Mouse (Mus musculus) E14TG2a.4 (cell line): ENCODE data around the gene Klf12.

Experiments used
- H3K27me3 ChIP-seq: 2 replicates; pipeline ENCODE4 v1.6.1; 2014; ENCODE audit warnings: low read length, control low read depth; ENCODE audit not compliant: insufficient read depth
- H3K36me3 ChIP-seq: 2 replicates; pipeline ENCODE4 v1.6.1; 2014; ENCODE audit warnings: low read length, control low read depth; ENCODE audit not compliant: insufficient read depth
- H3K4me1 ChIP-seq: replicated peaks from 2 replicates; pipeline ENCODE4 v1.6.1; 2014; ENCODE audit warnings: low read depth, low read length, control low read depth
- H3K4me3 ChIP-seq: replicated peaks from 2 replicates; pipeline ENCODE4 v1.5.1; 2014; ENCODE audit warnings: mild to moderate bottlenecking, low read length
- H3K9me3 ChIP-seq: 2 replicates; pipeline ENCODE4 v1.6.1; 2014; ENCODE audit warnings: low read length, control low read depth
- CTCF ChIP-seq: conservative IDR thresholded peaks from 2 replicates; pipeline ENCODE4 v1.5.1; 2014; ENCODE audit warnings: low read length
- NANOG ChIP-seq: IDR thresholded peaks from 2 replicates; pipeline ENCODE4 v1.6.1; 2014; ENCODE audit warnings: borderline replicate concordance, low read length, mixed read lengths
- POU5F1 ChIP-seq: IDR thresholded peaks from 2 replicates; pipeline ENCODE4 v1.6.1; 2014; ENCODE audit warnings: low read length, borderline replicate concordance

Klf12 gene

DNA sequence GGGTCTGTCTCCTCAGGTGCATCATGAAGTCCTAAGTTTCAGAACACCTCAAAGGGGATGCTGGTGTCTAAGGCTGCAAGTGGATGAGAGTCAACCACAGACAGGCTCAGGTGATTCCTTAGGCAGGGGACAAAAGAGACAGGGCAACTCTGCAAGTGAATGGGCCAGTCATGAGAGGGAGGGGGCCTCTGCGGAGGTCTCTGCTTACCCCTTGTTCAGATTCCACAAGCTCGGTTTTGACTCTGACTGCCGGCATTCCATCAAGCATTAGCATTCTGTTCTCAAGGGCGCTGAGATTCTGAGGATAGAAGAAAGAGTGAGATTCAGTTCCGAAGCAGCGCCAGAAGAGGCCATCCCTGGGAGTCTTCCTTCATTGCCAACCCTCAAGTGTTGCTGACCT is 174.9 kb downstream of the Klf12 start:
- TF ChIP-seq CTCF (no peak), NANOG (peak; percentile 35; the same call in 1 of the 2 replicates)
- Histone ChIP-seq H3K9me3 (no peaks in the 10 kb centered on the region), H3K4me1 (peaks cover 77% of the 10 kb centered on the region), H3K36me3 (peaks cover 11% of the 10 kb centered on the region; the same call in 1 of the 2 replicates), H3K4me3 (no peak overlapping the region), H3K27me3 (0 out of 2 replicates have a peak, but pooled peaks cover 3% of the 10 kb centered on the region)

DNA sequence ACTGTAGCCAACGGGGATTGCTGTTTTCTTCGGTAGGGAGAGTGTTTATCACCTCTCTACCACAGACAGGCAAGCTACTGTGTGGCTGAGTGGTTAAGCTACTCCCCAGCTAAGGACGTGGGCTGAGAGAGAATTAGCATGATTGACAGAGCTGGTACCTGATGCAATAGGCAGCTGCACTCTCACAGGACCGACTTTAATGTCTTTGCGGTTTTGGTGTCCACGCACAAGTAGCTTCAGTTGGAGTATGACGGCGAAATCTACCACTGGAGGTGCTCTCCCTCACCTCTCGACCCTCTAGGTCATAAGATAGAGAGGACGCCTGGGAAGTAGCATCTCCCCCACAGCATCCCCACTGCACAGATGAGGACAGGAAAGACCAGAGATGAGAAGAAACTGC is 178.9 kb downstream of the Klf12 start:
- peaks cover 45% of the 10 kb centered on the region for H3K4me1 ChIP-seq
- H3K27me3 ChIP-seq, result 0 out of 2 replicates have a peak, but pooled peaks cover 3% of the 10 kb centered on the region
- peaks cover 17% of the 10 kb centered on the region; the same call in 1 of the 2 replicates for H3K36me3 ChIP-seq
- 0 out of 2 replicates have a peak overlapping the region, but pooled peaks have one; percentile 14 for H3K4me3 ChIP-seq
- no peaks in the 10 kb centered on the region for H3K9me3 ChIP-seq
- no peak for TF ChIP-seq NANOG

DNA sequence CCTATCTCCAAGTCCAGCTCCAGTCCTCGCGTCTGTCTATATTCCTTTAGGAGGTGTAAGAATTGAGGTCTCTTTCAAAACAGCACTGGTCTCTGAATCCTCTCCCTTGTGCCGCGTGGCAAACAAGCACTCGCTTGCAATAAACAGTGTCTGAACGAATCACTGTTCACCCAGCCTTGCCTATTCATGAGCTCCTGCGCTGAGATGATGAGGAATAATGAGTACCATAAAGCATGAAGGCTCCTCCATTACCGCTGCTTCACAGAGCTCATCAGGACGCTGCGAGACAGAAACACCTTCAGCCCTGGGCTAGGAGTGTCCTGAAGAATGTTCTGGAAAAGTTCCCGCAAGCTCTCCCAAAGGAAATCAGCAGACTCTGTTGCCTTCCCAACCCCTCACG is 179.7 kb downstream of the Klf12 start:
- Histone ChIP-seq H3K36me3 (peaks cover 17% of the 10 kb centered on the region; the same call in 1 of the 2 replicates), H3K4me3 (no peak overlapping the region), H3K4me1 (peaks cover 37% of the 10 kb centered on the region), H3K9me3 (no peaks in the 10 kb centered on the region), H3K27me3 (0 out of 2 replicates have a peak, but pooled peaks cover 3% of the 10 kb centered on the region)
- TF ChIP-seq CTCF (no peak), NANOG (no peak), POU5F1 (no peak)

DNA sequence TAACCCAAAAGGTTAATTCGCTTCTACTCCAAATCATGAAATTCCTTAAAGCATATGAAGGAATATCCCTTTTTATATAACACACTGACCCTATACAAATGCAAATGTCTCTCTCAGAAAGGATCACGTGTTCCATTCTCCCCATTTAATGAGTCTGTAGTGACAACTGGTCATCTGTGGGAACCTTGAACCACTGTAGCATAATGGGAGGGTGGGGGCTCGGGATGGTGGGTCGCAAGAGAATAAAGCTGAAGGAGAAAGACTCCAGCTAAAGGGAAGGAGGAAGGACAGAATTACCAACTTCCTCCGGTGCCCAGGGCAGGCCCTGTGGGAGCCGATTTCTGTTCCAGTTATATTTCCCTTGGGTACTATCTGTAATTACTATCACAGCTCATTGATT is 180.7 kb downstream of the Klf12 start:
- Histone ChIP-seq H3K27me3 (0 out of 2 replicates have a peak, but pooled peaks cover 3% of the 10 kb centered on the region), H3K4me3 (no peak overlapping the region), H3K36me3 (peaks cover 17% of the 10 kb centered on the region; the same call in 1 of the 2 replicates), H3K9me3 (no peaks in the 10 kb centered on the region), H3K4me1 (peaks cover 27% of the 10 kb centered on the region)
- TF ChIP-seq POU5F1 (no peak), NANOG (no peak), CTCF (no peak)

DNA sequence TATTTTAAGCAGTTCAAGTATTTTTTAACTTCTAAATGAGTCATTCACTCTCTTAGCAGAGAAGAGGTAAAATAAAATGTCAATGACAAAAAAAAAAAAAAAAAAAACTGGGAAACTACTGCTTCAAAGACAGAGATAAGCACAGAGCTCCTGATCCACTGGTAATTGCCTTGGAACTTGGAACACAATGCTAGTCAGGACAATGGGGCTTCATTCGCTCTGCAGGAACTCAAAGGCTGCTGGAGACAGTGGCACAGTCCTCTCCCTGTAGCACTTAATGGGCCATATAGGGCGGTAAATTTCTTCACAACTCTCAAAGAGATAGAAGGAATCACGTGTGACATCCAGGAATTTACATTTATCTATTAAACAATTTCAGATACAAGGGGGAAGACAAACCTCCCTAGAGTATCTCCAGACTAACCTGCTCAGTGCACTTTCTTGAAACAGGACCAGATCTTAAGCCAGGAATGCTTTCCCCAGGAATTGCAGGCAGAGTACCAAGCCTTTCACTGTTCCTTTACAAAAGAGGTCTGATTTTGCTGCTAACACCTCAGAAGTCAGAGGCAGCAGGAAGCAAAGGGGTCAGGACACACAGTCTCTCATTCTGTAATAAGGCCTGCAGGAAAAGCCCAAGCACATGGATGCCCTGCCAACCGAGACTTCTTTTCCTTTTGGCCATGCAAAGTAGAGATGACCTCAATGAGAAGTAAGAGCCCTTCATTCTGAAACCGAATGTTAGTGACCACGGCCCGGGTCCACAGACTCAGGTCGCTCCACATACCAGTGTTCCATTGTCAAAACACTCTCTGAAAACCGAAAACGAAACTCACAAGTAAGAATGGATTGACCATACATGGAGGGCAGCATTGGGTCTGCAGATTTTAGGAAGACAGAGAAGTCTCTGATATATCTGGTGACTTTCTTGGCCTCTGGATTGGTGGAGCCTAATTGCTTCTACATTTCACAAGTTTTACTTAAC is 187.0 kb downstream of the Klf12 start:
- Histone ChIP-seq H3K9me3 (no peaks in the 10 kb centered on the region), H3K4me1 (peaks cover 17% of the 10 kb centered on the region), H3K36me3 (no peaks in the 10 kb centered on the region; the same call in 1 of the 2 replicates), H3K4me3 (no peak overlapping the region), H3K27me3 (no peaks in the 10 kb centered on the region)
- no peak for TF ChIP-seq CTCF
- TF ChIP-seq NANOG, result no peak
- no peak for TF ChIP-seq POU5F1

DNA sequence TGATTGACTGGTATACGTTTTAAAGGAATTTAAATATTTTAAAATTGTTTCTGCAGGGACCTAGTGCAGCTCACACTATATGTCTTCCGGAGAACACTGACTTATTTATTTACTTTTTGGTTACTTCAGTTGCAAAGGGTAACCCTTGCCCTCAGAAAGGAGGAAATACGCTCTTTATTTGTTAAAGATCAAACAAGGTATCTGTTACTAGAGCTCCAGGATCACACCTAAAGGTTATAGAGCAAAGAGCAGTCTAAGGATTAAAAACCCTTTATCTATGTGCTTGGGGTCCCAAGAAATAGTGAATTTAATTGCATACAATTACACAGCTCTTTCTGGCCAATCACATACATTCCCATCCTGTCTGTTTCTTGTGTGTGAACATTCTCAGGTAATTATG is 188.7 kb downstream of the Klf12 start:
- Histone ChIP-seq H3K4me3 (no peak overlapping the region), H3K4me1 (peaks cover 17% of the 10 kb centered on the region), H3K36me3 (no peaks in the 10 kb centered on the region; the same call in 1 of the 2 replicates), H3K9me3 (no peaks in the 10 kb centered on the region), H3K27me3 (no peaks in the 10 kb centered on the region)
- TF ChIP-seq NANOG, result no peak
- no peak for TF ChIP-seq POU5F1
- no peak for TF ChIP-seq CTCF

DNA sequence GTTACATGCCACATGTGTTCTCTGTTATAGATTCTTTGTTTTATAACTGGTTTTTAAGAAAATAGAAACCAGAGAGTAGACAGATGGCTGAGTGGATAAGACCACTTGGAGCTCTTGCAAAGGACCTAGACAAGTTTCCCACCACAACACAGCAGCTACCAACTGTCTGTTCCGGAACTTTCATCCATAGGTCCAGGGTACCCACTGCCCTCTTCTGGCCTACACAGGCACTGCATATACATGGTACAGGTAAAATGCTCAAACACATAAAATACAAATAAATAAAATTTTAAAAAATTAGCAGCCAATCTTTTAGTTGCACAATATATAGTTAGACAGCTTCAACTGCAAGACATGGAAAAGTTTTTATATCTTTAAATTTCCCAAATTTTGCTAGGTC is 194.0 kb downstream of the Klf12 start:
- Histone ChIP-seq H3K27me3 (no peaks in the 10 kb centered on the region), H3K4me3 (no peak overlapping the region), H3K36me3 (no peaks in the 10 kb centered on the region), H3K4me1 (no peaks in the 10 kb centered on the region), H3K9me3 (peaks cover 3% of the 10 kb centered on the region; the same call in 1 of the 2 replicates)
- no peak for TF ChIP-seq NANOG
- TF ChIP-seq CTCF, result peak; percentile 40
- TF ChIP-seq POU5F1, result no peak

DNA sequence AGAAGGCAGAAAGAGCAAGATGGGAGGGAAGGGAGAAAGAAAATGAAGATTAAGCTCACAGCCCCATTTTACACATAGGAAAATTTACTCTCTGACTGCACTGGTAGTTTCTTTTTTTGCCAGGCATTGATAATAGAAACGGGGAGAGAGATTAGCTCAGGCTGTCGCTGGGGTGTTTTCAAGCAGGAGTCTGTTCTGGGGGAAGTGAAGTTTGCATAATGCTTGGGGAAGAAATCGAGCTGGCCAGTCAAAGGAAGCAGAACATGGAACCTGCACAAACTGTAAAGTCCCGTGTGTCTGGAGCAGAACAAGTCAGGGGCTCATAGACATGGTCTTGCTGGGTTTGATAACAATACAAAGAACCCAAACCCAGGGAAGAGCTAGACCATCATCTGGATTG is 204.9 kb downstream of the Klf12 start:
- H3K4me1 ChIP-seq, result no peaks in the 10 kb centered on the region
- H3K9me3 ChIP-seq, result no peaks in the 10 kb centered on the region
- no peak overlapping the region for H3K4me3 ChIP-seq
- no peaks in the 10 kb centered on the region for H3K36me3 ChIP-seq
- TF ChIP-seq CTCF, result no peak
- no peaks in the 10 kb centered on the region for H3K27me3 ChIP-seq
